Mouse (Mus musculus) MEL (cell line): ENCODE measurements around the gene Uso1. TPM values are rescaled to one million over a fixed set of nuclear protein-coding genes. Genes with fewer than 3 reads are reported as not detected.

Experiments
- DNase-seq: peaks from one replicate; pipeline ENCODE4 v3.0.0; 2011; ENCODE audit warnings: low read depth, low spot score
- H3K27ac ChIP-seq: 2 replicates; pipeline ENCODE4 v1.5.1; 2012; ENCODE audit warnings: low read depth, mild to moderate bottlenecking, control low read depth, low read length, moderate library complexity; ENCODE audit not compliant: control insufficient read depth
- H3K27me3 ChIP-seq, 2 experiments: fragments of 150-350 bp in 1 of 2; sonication (generic) in 1 of 2; 2 replicates each; pipeline ENCODE4 v1.6.1; 2012; ENCODE audit warnings: low read length in 2 of 2, mild to moderate bottlenecking in 2 of 2, improper control_type of control experiment in 1 of 2, moderate library complexity in 1 of 2; ENCODE audit not compliant: insufficient read depth in 2 of 2, control insufficient read depth in 1 of 2
- H3K36me3 ChIP-seq, 2 experiments: 2 replicates each; pipeline ENCODE4 v1.6.1; 2012 to 2014; ENCODE audit warnings: low read length in 2 of 2, improper control_type of control experiment in 1 of 2, inconsistent platforms in 1 of 2, mild to moderate bottlenecking in 1 of 2; ENCODE audit not compliant: insufficient read depth in 2 of 2, control insufficient read depth in 1 of 2
- H3K4me1 ChIP-seq, 2 experiments: fragments of 150-350 bp in 1 of 2; sonication (generic) in 1 of 2; 2 replicates each; pipeline ENCODE4 v1.6.1; 2012; ENCODE audit warnings: low read length in 2 of 2, improper control_type of control experiment in 1 of 2, mild to moderate bottlenecking in 1 of 2; ENCODE audit not compliant: insufficient read depth in 2 of 2, control insufficient read depth in 1 of 2
- H3K4me3 ChIP-seq, 2 experiments: fragments of 150-350 bp in 1 of 2; sonication (generic) in 1 of 2; 2 replicates each; pipeline ENCODE4 v1.5.1; 2012; ENCODE audit warnings: low read depth in 2 of 2, low read length in 2 of 2, mild to moderate bottlenecking in 2 of 2, moderate library complexity in 2 of 2, control low read depth in 1 of 2, improper control_type of control experiment in 1 of 2; ENCODE audit not compliant: control insufficient read depth in 1 of 2, insufficient read depth in 1 of 2
- H3K79me2 ChIP-seq: 2 replicates; pipeline ENCODE4 v1.6.1; 2012; ENCODE audit warnings: mild to moderate bottlenecking, low read length, moderate library complexity; ENCODE audit not compliant: control insufficient read depth, poor library complexity, insufficient read depth
- H3K9ac ChIP-seq: 2 replicates; pipeline ENCODE4 v1.6.1; 2012; ENCODE audit warnings: low read depth, mild to moderate bottlenecking, control low read depth, low read length, moderate library complexity; ENCODE audit not compliant: control insufficient read depth, poor library complexity, severe bottlenecking
- H3K9me3 ChIP-seq: fragments of 150-350 bp; sonication (generic); replicated peaks from 2 replicates; pipeline ENCODE4 v1.6.1; 2012; ENCODE audit warnings: mild to moderate bottlenecking, low read length, improper control_type of control experiment, moderate library complexity; ENCODE audit not compliant: insufficient read depth
- BHLHE40 ChIP-seq: IDR thresholded peaks from 2 replicates; pipeline ENCODE4 v1.6.1; 2012; ENCODE audit warnings: low read depth, mild to moderate bottlenecking, inconsistent platforms, low read length, improper control_type of control experiment, borderline replicate concordance
- CHD2 ChIP-seq: IDR thresholded peaks from 2 replicates; pipeline ENCODE4 v1.6.1; 2011; ENCODE audit warnings: low read length, improper control_type of control experiment
- CTCF ChIP-seq, 3 experiments: IDR thresholded peaks in 2 of 3; conservative IDR thresholded peaks in 1 of 3; 2 replicates each; pipeline ENCODE4 v1.5.1; 2011 to 2012; ENCODE audit warnings: low read length in 3 of 3, low read depth in 2 of 3, mild to moderate bottlenecking in 2 of 3, improper control_type of control experiment in 1 of 3, inconsistent platforms in 1 of 3, mixed read lengths in 1 of 3, moderate library complexity in 1 of 3; ENCODE audit not compliant: control insufficient read depth in 1 of 3, insufficient read depth in 1 of 3, poor library complexity in 1 of 3, severe bottlenecking in 1 of 3
- E2F4 ChIP-seq: IDR thresholded peaks from 2 replicates; pipeline ENCODE4 v1.6.1; 2011; ENCODE audit warnings: low read depth, low read length, improper control_type of control experiment, borderline replicate concordance
- ELF1 ChIP-seq: IDR thresholded peaks from 2 replicates; pipeline ENCODE4 v1.6.1; 2014; ENCODE audit warnings: low read depth, mild to moderate bottlenecking, inconsistent platforms, low read length, improper control_type of control experiment, moderate library complexity
- EP300 ChIP-seq, 2 experiments: IDR thresholded peaks; 2 replicates each; pipeline ENCODE4 v1.6.1; 2011; ENCODE audit warnings: improper control_type of control experiment in 2 of 2, low read length in 2 of 2, low read depth in 1 of 2, mild to moderate bottlenecking in 1 of 2
- ETS1 ChIP-seq: IDR thresholded peaks from 2 replicates; pipeline ENCODE4 v1.6.1; 2012; ENCODE audit warnings: low read depth, mild to moderate bottlenecking, inconsistent platforms, low read length, improper control_type of control experiment, moderate library complexity
- GABPA ChIP-seq: IDR thresholded peaks from 2 replicates; pipeline ENCODE4 v1.6.1; 2012; ENCODE audit warnings: low read depth, mild to moderate bottlenecking, inconsistent platforms, low read length, improper control_type of control experiment, moderate library complexity
- JUND ChIP-seq: IDR thresholded peaks from 2 replicates; pipeline ENCODE4 v1.6.1; 2011; ENCODE audit warnings: low read depth, mild to moderate bottlenecking, improper control_type of control experiment, low read length
- KAT2A ChIP-seq: conservative IDR thresholded peaks from 2 replicates; pipeline ENCODE4 v1.6.1; 2012; ENCODE audit warnings: low read depth, low read length, improper control_type of control experiment, inconsistent platforms
- MAX ChIP-seq: IDR thresholded peaks from 2 replicates; pipeline ENCODE4 v1.6.1; 2011; ENCODE audit warnings: low read length, improper control_type of control experiment
- MAZ ChIP-seq: IDR thresholded peaks from 2 replicates; pipeline ENCODE4 v1.6.1; 2012; ENCODE audit warnings: low read depth, mild to moderate bottlenecking, inconsistent platforms, low read length, improper control_type of control experiment
- MEF2A ChIP-seq: IDR thresholded peaks from 2 replicates; pipeline ENCODE4 v1.6.1; 2014; ENCODE audit warnings: low read depth, mild to moderate bottlenecking, inconsistent platforms, low read length, improper control_type of control experiment; ENCODE audit not compliant: poor library complexity, insufficient replicate concordance, severe bottlenecking; ENCODE audit errors: extremely low read depth
- MXI1 ChIP-seq: IDR thresholded peaks from 2 replicates; pipeline ENCODE4 v1.6.1; 2011; ENCODE audit warnings: mild to moderate bottlenecking, low read depth, low read length, improper control_type of control experiment
- MYC ChIP-seq: IDR thresholded peaks from 2 replicates; pipeline ENCODE4 v1.6.1; 2011; ENCODE audit warnings: low read depth, mild to moderate bottlenecking, low read length, improper control_type of control experiment, moderate library complexity
- NELFE ChIP-seq: IDR thresholded peaks from 2 replicates; pipeline ENCODE4 v1.6.1; 2011; ENCODE audit warnings: low read depth, low read length, improper control_type of control experiment
- NRF1 ChIP-seq: IDR thresholded peaks from 2 replicates; pipeline ENCODE4 v1.6.1; 2014; ENCODE audit warnings: low read depth, mild to moderate bottlenecking, inconsistent platforms, low read length, improper control_type of control experiment, moderate library complexity; ENCODE audit not compliant: poor library complexity, insufficient read depth, severe bottlenecking
- POLR2A ChIP-seq, 2 experiments: IDR thresholded peaks; 2 replicates each; pipeline ENCODE4 v1.6.1; 2011 to 2012; ENCODE audit warnings: low read length in 2 of 2, mild to moderate bottlenecking in 2 of 2, control low read depth in 1 of 2, improper control_type of control experiment in 1 of 2, low read depth in 1 of 2, moderate library complexity in 1 of 2; ENCODE audit not compliant: control insufficient read depth in 1 of 2, insufficient read depth in 1 of 2, poor library complexity in 1 of 2
- POLR2AphosphoS5 ChIP-seq: IDR thresholded peaks from 2 replicates; pipeline ENCODE4 v1.6.1; 2012; ENCODE audit warnings: low read depth, borderline replicate concordance, mild to moderate bottlenecking, inconsistent platforms, low read length, moderate library complexity, mixed read lengths
- RAD21 ChIP-seq: IDR thresholded peaks from 2 replicates; pipeline ENCODE4 v1.6.1; 2011; ENCODE audit warnings: mild to moderate bottlenecking, low read depth, low read length, improper control_type of control experiment
- RCOR1 ChIP-seq: IDR thresholded peaks from 2 replicates; pipeline ENCODE4 v1.6.1; 2012; ENCODE audit warnings: low read depth, mild to moderate bottlenecking, inconsistent platforms, low read length, improper control_type of control experiment
- SIN3A ChIP-seq: IDR thresholded peaks from 2 replicates; pipeline ENCODE4 v1.6.1; 2012; ENCODE audit warnings: low read length, improper control_type of control experiment, inconsistent platforms
- TAL1 ChIP-seq: IDR thresholded peaks from 2 replicates; pipeline ENCODE4 v1.6.1; 2012; ENCODE audit warnings: mild to moderate bottlenecking, inconsistent platforms, low read length, moderate library complexity, mixed read lengths
- TBP ChIP-seq: IDR thresholded peaks from 2 replicates; pipeline ENCODE4 v1.8.0; 2011; ENCODE audit warnings: low read depth, low read length, improper control_type of control experiment
- TCF12 ChIP-seq: IDR thresholded peaks from 2 replicates; pipeline ENCODE4 v1.6.1; 2014; ENCODE audit warnings: low read depth, mild to moderate bottlenecking, inconsistent platforms, low read length, improper control_type of control experiment, moderate library complexity
- UBTF ChIP-seq: IDR thresholded peaks from 2 replicates; pipeline ENCODE4 v1.6.1; 2012; ENCODE audit warnings: low read depth, mild to moderate bottlenecking, inconsistent platforms, low read length, improper control_type of control experiment, moderate library complexity, borderline replicate concordance; ENCODE audit not compliant: insufficient read depth
- USF1 ChIP-seq: IDR thresholded peaks from 2 replicates; pipeline ENCODE4 v1.6.1; 2014; ENCODE audit warnings: low read depth, mild to moderate bottlenecking, inconsistent platforms, low read length, improper control_type of control experiment, moderate library complexity
- ZC3H11A ChIP-seq: IDR thresholded peaks from 2 replicates; pipeline ENCODE4 v1.6.1; 2012; ENCODE audit warnings: low read depth, mild to moderate bottlenecking, inconsistent platforms, low read length, improper control_type of control experiment
- ZMIZ1 ChIP-seq: IDR thresholded peaks from 2 replicates; pipeline ENCODE4 v1.6.1; 2012; ENCODE audit warnings: low read depth, mild to moderate bottlenecking, inconsistent platforms, low read length, improper control_type of control experiment, moderate library complexity
- polyA plus RNA-seq, 2 experiments: library from polyadenylated mRNA; stranded (reverse) in 1 of 2; unstranded in 1 of 2; fragments of >175 nt in 1 of 2; fragments of >200 nt in 1 of 2; gene quantifications; 2 replicates each; pipeline versions ENCODE4 v1.2.1 to v1.2.4; 2012; ENCODE audit warnings: low replicate concordance in 2 of 2, low read depth in 1 of 2; ENCODE audit not compliant: insufficient read length in 2 of 2, insufficient read depth in 1 of 2, missing spikeins in 1 of 2
- total RNA-seq: library from RNA; depleted of rRNA; stranded (reverse); fragments of 300-350 nt; gene quantifications from 2 replicates; pipeline ENCODE4 v1.2.3, GENCODE M21; 2012

Uso1 gene
- total and polyA plus RNA-seq, 3 experiments: 22.1 to 69.1 (median 62.0) TPM

GRCm38 (mm10) chr5:92128570-92128969 is 9.2 kb upstream of the Uso1 start (continued):
- TF ChIP-seq ZMIZ1 (peak; percentile 67), GABPA (no peak), USF1 (no peak), POLR2A (IDR thresholded peaks at IDR 0.05; ENCODE audit: control insufficient read depth in 1 of 2, insufficient read depth in 1 of 2, low read depth in 1 of 2, low read length in 2 of 2, poor library complexity in 1 of 2) (peak in 1 of 2 experiments; percentile 79; a peak in 2 of 4 replicates), ZC3H11A (no peak), BHLHE40 (no peak), RAD21 (no peak), TAL1 (no peak), POLR2AphosphoS5 (no peak), NRF1 (no peak), KAT2A (no peak; the same call in 1 of the 2 replicates), SIN3A (peak; percentile 71; the same call in 1 of the 2 replicates), CHD2 (no peak), UBTF (no peak), JUND (no peak)

GRCm38 (mm10) chr5:92129321-92129768 is 8.4 kb upstream of the Uso1 start:
- no peaks in the 10 kb centered on the region for H3K27me3 ChIP-seq
- H3K79me2 ChIP-seq: peaks cover 11% of the 10 kb centered on the region
- peaks cover 0 to 22% of the 10 kb centered on the region in 2 experiments; a peak in 2 of 4 replicates for H3K36me3 ChIP-seq
- H3K4me1 ChIP-seq: peaks cover 14 to 30% of the 10 kb centered on the region in 2 experiments
- peak overlapping the region; percentile 15 to 24; a peak in 2 of 4 replicates for H3K4me3 ChIP-seq
- peak overlapping the region; percentile 46 for H3K9ac ChIP-seq
- TF ChIP-seq CTCF (IDR thresholded peaks at IDR 0.05 in 2 of 3, conservative IDR thresholded peaks at IDR 0.05 in 1 of 3; ENCODE audit: control insufficient read depth in 1 of 3, insufficient read depth in 1 of 3, low read depth in 2 of 3, low read length in 3 of 3, poor library complexity in 1 of 3, severe bottlenecking in 1 of 3): no peak
- no peak for TF ChIP-seq TCF12
- TF ChIP-seq TBP: peak; percentile 64
- TF ChIP-seq RCOR1: no peak
- TF ChIP-seq POLR2AphosphoS5: no peak
- TF ChIP-seq BHLHE40: no peak
- no peak for TF ChIP-seq RAD21
- TF ChIP-seq ELF1: no peak
- no peak for TF ChIP-seq E2F4
- TF ChIP-seq NRF1: no peak
- no peak for TF ChIP-seq MEF2A
- 0 out of 2 replicates have a peak, but pooled peaks have one; percentile 38 for TF ChIP-seq ETS1
- no peak for TF ChIP-seq MYC
- TF ChIP-seq MAZ: peak; percentile 67
- no peak for TF ChIP-seq KAT2A
- TF ChIP-seq USF1: no peak
- TF ChIP-seq TAL1: no peak
- peak; percentile 62 for TF ChIP-seq NELFE
- TF ChIP-seq EP300 (IDR thresholded peaks at IDR 0.05; ENCODE audit: low read depth in 1 of 2, low read length in 2 of 2): peak in 1 of 2 experiments; percentile 26; a peak in 1 of 4 replicates
- no peak; the same call in 1 of the 2 replicates for TF ChIP-seq SIN3A
- TF ChIP-seq UBTF: no peak
- TF ChIP-seq ZMIZ1: 0 out of 2 replicates have a peak, but pooled peaks have one; percentile 35
- TF ChIP-seq POLR2A (IDR thresholded peaks at IDR 0.05; ENCODE audit: control insufficient read depth in 1 of 2, insufficient read depth in 1 of 2, low read depth in 1 of 2, low read length in 2 of 2, poor library complexity in 1 of 2): peak in 1 of 2 experiments; percentile 54; a peak in 1 of 4 replicates
- TF ChIP-seq MAX: no peak
- TF ChIP-seq MXI1: 0 out of 2 replicates have a peak, but pooled peaks have one; percentile 24
- TF ChIP-seq, all 39 proteins: peak for 8
- H3K27ac ChIP-seq: peak overlapping the region; percentile 94
- H3K9me3 ChIP-seq: no peaks in the 10 kb centered on the region
- DNase-seq: peak; percentile 79
